Comparison of ENCODE assay signal across 9 mouse cellular contexts in genomic region chr9:118507552-118507951, GRCm38 (mm10). TPM values are rescaled to one million over a fixed set of nuclear protein-coding genes. Genes with fewer than 3 reads are reported as not detected.
DNase-seq lines count a peak whose midpoint lies in the region; ATAC-seq lines count a peak whose summit lies in the region.
"Had no signal": no experiment of that assay in that cellular context is flagged by ENCODE, and none has a peak within 500 bp of the region (broad histone marks: within the 10 kb centered on the region; RNA-seq: fewer than 3 reads in every experiment).

No protein-coding gene starts in this region.

- no peaks in the 10 kb centered on the region for H3K36me3 ChIP-seq in lung, embryonic 16.5 days (ENCODE audit: control insufficient read depth, insufficient read depth, low read length)
- no peaks in the 10 kb centered on the region for H3K36me3 ChIP-seq in hindbrain, embryonic 11.5 days (ENCODE audit: control insufficient read depth, insufficient read depth, low read length)
- 0 out of 2 replicates have a peak, but pooled peaks cover 4% of the 10 kb centered on the region for H3K36me3 ChIP-seq in limb, embryonic 12.5 days
- H3K36me3 ChIP-seq in stomach, embryonic 15.5 days: no peaks in the 10 kb centered on the region

- H3K9me3 ChIP-seq in lung, embryonic 16.5 days (ENCODE audit: control insufficient read depth, low read length): no peaks in the 10 kb centered on the region
- H3K9me3 ChIP-seq in hindbrain, embryonic 11.5 days (ENCODE audit: control insufficient read depth, low read length): no peaks in the 10 kb centered on the region
- H3K9me3 ChIP-seq in limb, embryonic 12.5 days: no peaks in the 10 kb centered on the region
- H3K9me3 ChIP-seq in stomach, embryonic 15.5 days: no peaks in the 10 kb centered on the region

- no peak overlapping the region for H3K9ac ChIP-seq in lung, embryonic 16.5 days (ENCODE audit: low read length)
- H3K9ac ChIP-seq in hindbrain, embryonic 11.5 days (ENCODE audit: low read depth, low read length): no peak overlapping the region
- 0 out of 2 replicates have a peak overlapping the region, but pooled peaks have one; percentile 23 for H3K9ac ChIP-seq in limb, embryonic 12.5 days (replicated peaks)
- H3K9ac ChIP-seq in stomach, embryonic 15.5 days: no peak overlapping the region

- WGBS in lung, embryonic 16.5 days: 78% methylated on average over 6 of the region's 6 CpGs
- 72% methylated on average over 6 of the region's 6 CpGs for WGBS in hindbrain, embryonic 11.5 days
- WGBS in limb, embryonic 12.5 days: 88% methylated on average over 6 of the region's 6 CpGs
- WGBS in stomach, embryonic 15.5 days: 75% methylated on average over 6 of the region's 6 CpGs

- H3K4me1 ChIP-seq in lung, embryonic 16.5 days (replicated peaks; ENCODE audit: control insufficient read depth, insufficient read depth, low read length): peaks cover 10% of the 10 kb centered on the region
- no peaks in the 10 kb centered on the region for H3K4me1 ChIP-seq in hindbrain, embryonic 11.5 days (replicated peaks; ENCODE audit: control insufficient read depth, insufficient read depth, low read length)
- peaks cover 40% of the 10 kb centered on the region for H3K4me1 ChIP-seq in limb, embryonic 12.5 days (replicated peaks)
- H3K4me1 ChIP-seq in stomach, embryonic 15.5 days: peaks cover 22% of the 10 kb centered on the region

- H3K4me2 ChIP-seq in lung, embryonic 16.5 days (ENCODE audit: low read depth, low read length): peak overlapping the region; percentile 89
- H3K4me2 ChIP-seq in hindbrain, embryonic 11.5 days (replicated peaks; ENCODE audit: low read depth, low read length): peak overlapping the region; percentile 85
- H3K4me2 ChIP-seq in limb, embryonic 12.5 days: peak overlapping the region; percentile 91
- H3K4me2 ChIP-seq in stomach, embryonic 15.5 days: peak overlapping the region; percentile 89

- no peaks in the 10 kb centered on the region for H3K27me3 ChIP-seq in lung, embryonic 16.5 days (ENCODE audit: control insufficient read depth, insufficient read depth, low read depth, low read length)
- H3K27me3 ChIP-seq in hindbrain, embryonic 11.5 days (ENCODE audit: control insufficient read depth, insufficient read depth, low read length): no peaks in the 10 kb centered on the region
- H3K27me3 ChIP-seq in limb, embryonic 12.5 days: no peaks in the 10 kb centered on the region
- H3K27me3 ChIP-seq in stomach, embryonic 15.5 days (replicated peaks): no peaks in the 10 kb centered on the region

- H3K27ac ChIP-seq in lung, embryonic 16.5 days (ENCODE audit: low read length): no peak overlapping the region
- no peak overlapping the region for H3K27ac ChIP-seq in hindbrain, embryonic 11.5 days (ENCODE audit: low read depth, low read length)
- H3K27ac ChIP-seq in limb, embryonic 12.5 days: no peak overlapping the region
- H3K27ac ChIP-seq in stomach, embryonic 15.5 days: no peak overlapping the region

- ATAC-seq in lung, embryonic 16.5 days (ENCODE audit: low read depth): no peak
- ATAC-seq in hindbrain, embryonic 11.5 days (ENCODE audit: low FRiP score): no peak
- ATAC-seq in limb, embryonic 12.5 days (ENCODE audit: insufficient number of reproducible peaks, insufficient read depth, low FRiP score, low TSS enrichment, low read depth): no peak
- no peak for ATAC-seq in stomach, embryonic 15.5 days (ENCODE audit: insufficient read depth, low FRiP score, low read depth)

- no peak for DNase-seq in lung, postnatal 14 days
- DNase-seq in hindbrain, embryonic 11.5 days (ENCODE audit: low spot score): no peak
- no peak for DNase-seq in spleen, adult 18-20 months
- no peak for DNase-seq in adrenal gland, postnatal 14 days
- no peak for DNase-seq in thymus, postnatal 14 days

- H3K4me3 ChIP-seq in lung, embryonic 16.5 days (ENCODE audit: low read length): peak overlapping the region; percentile 96; the same call in 1 of the 2 replicates
- H3K4me3 ChIP-seq in hindbrain, embryonic 11.5 days (ENCODE audit: low read depth, low read length): no peak overlapping the region; the same call in 1 of the 2 replicates
- H3K4me3 ChIP-seq in limb, embryonic 12.5 days (replicated peaks): peak overlapping the region; percentile 98
- peak overlapping the region; percentile 93 for H3K4me3 ChIP-seq in stomach, embryonic 15.5 days (replicated peaks)

RNA-seq across cellular contexts. Expression of gene Golga4, which starts 1.5 kb away (rescaled TPM):
- 40.2 and 41.2 TPM in 2 replicates for polyA plus RNA-seq in lung, embryonic 16.5 days (2015; fragmentation: Nextera tagmentation; extraction: Ambion mirVana)
- polyA plus RNA-seq in hindbrain, embryonic 11.5 days (2014; fragmentation: Nextera tagmentation; extraction: Ambion mirVana): 51.5 and 64.8 TPM in 2 replicates
- 62.4 and 68.5 TPM in 2 replicates for polyA plus RNA-seq in limb, embryonic 12.5 days (2016; fragmentation: Nextera tagmentation; extraction: Ambion mirVana)
- 54.6 and 59.2 TPM in 2 replicates for polyA plus RNA-seq in stomach, embryonic 15.5 days (2015; fragmentation: Nextera tagmentation; extraction: Ambion mirVana)
- 103 TPM in 2 replicates for total RNA-seq in adrenal gland, postnatal 14 days (2021)

RNA-seq across cellular contexts. Expression of gene Eomes, which starts 29.5 kb away (rescaled TPM):
- polyA plus RNA-seq in lung, embryonic 16.5 days (2015; fragmentation: Nextera tagmentation; extraction: Ambion mirVana): not detected in 2 replicates
- polyA plus RNA-seq in hindbrain, embryonic 11.5 days (2014; fragmentation: Nextera tagmentation; extraction: Ambion mirVana): 0.11 TPM in 1 of 2 replicates, not detected in the other
- 0.75 and 2.1 TPM in 2 replicates for polyA plus RNA-seq in limb, embryonic 12.5 days (2016; fragmentation: Nextera tagmentation; extraction: Ambion mirVana)
- 0.08 and 0.10 TPM in 2 replicates for polyA plus RNA-seq in stomach, embryonic 15.5 days (2015; fragmentation: Nextera tagmentation; extraction: Ambion mirVana)
- 0.22 and 0.86 TPM in 2 replicates for total RNA-seq in adrenal gland, postnatal 14 days (2021)
- total RNA-seq: gastrocnemius, postnatal 36 days had no signal
